Mouse (Mus musculus): Measurements from ENCODE around the gene Mrpl43. TPM values are rescaled to one million over a fixed set of nuclear protein-coding genes. Genes with fewer than 3 reads are reported as not detected.
"Not testable (repeated sequence)": the region's sequence is repeated elsewhere in the genome, so short reads cannot be mapped to it uniquely, and the experiment has no call there.

Gene Mrpl43
- polyA plus RNA-seq, 1 experiment from 2014 or later: 84.9 TPM

GRCm38 (mm10) chr19:45044389-45044927 lies 38.2 kb upstream of the Mrpl43 start:
- Histone ChIP-seq H3K27ac (replicated peaks) (no peak overlapping the region), H3K4me2 (no peak overlapping the region), H3K4me1 (replicated peaks) (peaks cover 33% of the 10 kb centered on the region), H3K27me3 (peaks cover 34% of the 10 kb centered on the region), H3K9ac (no peak overlapping the region), H3K36me3 (peaks cover under 1% of the 10 kb centered on the region; the same call in 1 of the 2 replicates), H3K4me3 (no peak overlapping the region), H3K9me3 (no peaks in the 10 kb centered on the region)
- 59% methylated on average over 11 of the region's 11 CpGs for WGBS
- ATAC-seq (ENCODE audit: low read depth): no peak

- Histone ChIP-seq H3K4me1 (replicated peaks) (0 out of 2 replicates have a peak, but pooled peaks cover 2% of the 10 kb centered on the region), H3K9ac (no peak overlapping the region), H3K4me3 (no peak overlapping the region), H3K4me2 (no peak overlapping the region), H3K36me3 (no peaks in the 10 kb centered on the region), H3K27me3 (peaks cover 29% of the 10 kb centered on the region), H3K27ac (replicated peaks) (no peak overlapping the region), H3K9me3 (no peaks in the 10 kb centered on the region)
- peak; percentile 8; the same call in 1 of the 2 replicates for ATAC-seq (ENCODE audit: low read depth)
- WGBS: 57% methylated on average over 13 of the region's 13 CpGs
Observed at GRCm38 (mm10) chr19:45040214-45040613, 34.0 kb upstream of the Mrpl43 start.

GRCm38 (mm10) chr19:45038198-45038597 lies 32.0 kb upstream of the Mrpl43 start:
- H3K27ac ChIP-seq (replicated peaks); ATAC-seq (ENCODE audit: low read depth); H3K9me3 ChIP-seq; H3K4me2 ChIP-seq; H3K4me3 ChIP-seq; H3K9ac ChIP-seq; H3K36me3 ChIP-seq; H3K4me1 ChIP-seq (replicated peaks): not testable (repeated sequence)
- H3K27me3 ChIP-seq: peaks cover 14% of the 10 kb centered on the region; the same call in 1 of the 2 replicates
- WGBS: 95% methylated on average over 7 of the region's 7 CpGs

GRCm38 (mm10) chr19:45036867-45037266 lies 30.6 kb upstream of the Mrpl43 start:
- peaks cover 12% of the 10 kb centered on the region; the same call in 1 of the 2 replicates for H3K27me3 ChIP-seq
- no peak for ATAC-seq (ENCODE audit: low read depth)
- no peaks in the 10 kb centered on the region for H3K36me3 ChIP-seq
- peaks cover 12% of the 10 kb centered on the region for H3K4me1 ChIP-seq (replicated peaks)
- 29% methylated on average over 16 of the region's 16 CpGs for WGBS
- no peak overlapping the region for H3K4me3 ChIP-seq
- no peak overlapping the region for H3K27ac ChIP-seq (replicated peaks)
- no peak overlapping the region for H3K9ac ChIP-seq
- no peaks in the 10 kb centered on the region for H3K9me3 ChIP-seq
- no peak overlapping the region for H3K4me2 ChIP-seq

- Histone ChIP-seq H3K36me3 (peaks cover 8% of the 10 kb centered on the region; the same call in 1 of the 2 replicates), H3K4me3 (no peak overlapping the region), H3K9me3 (no peaks in the 10 kb centered on the region), H3K9ac (0 out of 2 replicates have a peak overlapping the region, but pooled peaks have one; percentile 22), H3K27me3 (no peaks in the 10 kb centered on the region), H3K4me1 (replicated peaks) (peaks cover 38% of the 10 kb centered on the region), H3K4me2 (no peak overlapping the region), H3K27ac (replicated peaks) (no peak overlapping the region)
- no peak for ATAC-seq (ENCODE audit: low read depth)
- WGBS: 51% methylated on average over 17 of the region's 17 CpGs
Observed at GRCm38 (mm10) chr19:45032570-45033332, 26.5 kb upstream of the Mrpl43 start.

GRCm38 (mm10) chr19:45031780-45032179 lies 25.5 kb upstream of the Mrpl43 start:
- Histone ChIP-seq H3K4me2 (no peak overlapping the region), H3K4me1 (replicated peaks) (peaks cover 44% of the 10 kb centered on the region), H3K27ac (replicated peaks) (no peak overlapping the region), H3K9me3 (no peaks in the 10 kb centered on the region), H3K36me3 (peaks cover 18% of the 10 kb centered on the region), H3K4me3 (no peak overlapping the region), H3K9ac (no peak overlapping the region), H3K27me3 (no peaks in the 10 kb centered on the region)
- peak; percentile 46; the same call in 1 of the 2 replicates for ATAC-seq (ENCODE audit: low read depth)
- WGBS: 20% methylated on average over 4 of the region's 4 CpGs

- WGBS: 38% methylated on average over 20 of the region's 20 CpGs
Observed at GRCm38 (mm10) chr19:45030746-45031693, 24.8 kb upstream of the Mrpl43 start.

GRCm38 (mm10) chr19:45030111-45030510 lies 23.9 kb upstream of the Mrpl43 start:
- Histone ChIP-seq H3K27ac (replicated peaks) (no peak overlapping the region), H3K4me3 (no peak overlapping the region), H3K4me1 (replicated peaks) (peaks cover 44% of the 10 kb centered on the region), H3K9ac (no peak overlapping the region), H3K9me3 (no peaks in the 10 kb centered on the region), H3K4me2 (no peak overlapping the region), H3K27me3 (no peaks in the 10 kb centered on the region), H3K36me3 (peaks cover 34% of the 10 kb centered on the region)
- ATAC-seq (ENCODE audit: low read depth): no peak
- 37% methylated on average over 8 of the region's 8 CpGs for WGBS

More at GRCm38 (mm10) chr19:45030746-45031693, 24.8 kb upstream of the Mrpl43 start:
- Histone ChIP-seq H3K4me2 (peak overlapping the region; percentile 41), H3K9me3 (no peaks in the 10 kb centered on the region), H3K4me3 (no peak overlapping the region), H3K36me3 (peaks cover 25% of the 10 kb centered on the region), H3K27me3 (no peaks in the 10 kb centered on the region), H3K4me1 (replicated peaks) (peaks cover 44% of the 10 kb centered on the region), H3K27ac (replicated peaks) (no peak overlapping the region), H3K9ac (peak overlapping the region; percentile 22; the same call in 1 of the 2 replicates)
- peak; percentile 48 for ATAC-seq (ENCODE audit: low read depth)

GRCm38 (mm10) chr19:45029571-45029970 lies 23.3 kb upstream of the Mrpl43 start:
- Histone ChIP-seq H3K9ac (no peak overlapping the region), H3K27me3 (no peaks in the 10 kb centered on the region), H3K9me3 (no peaks in the 10 kb centered on the region), H3K4me2 (no peak overlapping the region), H3K36me3 (peaks cover 39% of the 10 kb centered on the region), H3K4me1 (replicated peaks) (peaks cover 44% of the 10 kb centered on the region), H3K4me3 (no peak overlapping the region), H3K27ac (replicated peaks) (no peak overlapping the region)
- WGBS: 56% methylated on average over 9 of the region's 9 CpGs
- no peak for ATAC-seq (ENCODE audit: low read depth)

GRCm38 (mm10) chr19:45028746-45029145 lies 22.5 kb upstream of the Mrpl43 start:
- H3K27ac ChIP-seq (replicated peaks): no peak overlapping the region
- no peaks in the 10 kb centered on the region for H3K27me3 ChIP-seq
- WGBS: 65% methylated on average over 19 of the region's 19 CpGs
- H3K36me3 ChIP-seq: peaks cover 43% of the 10 kb centered on the region
- no peak overlapping the region for H3K4me3 ChIP-seq
- no peak overlapping the region for H3K4me2 ChIP-seq
- 0 out of 2 replicates have a peak overlapping the region, but pooled peaks have one; percentile 12 for H3K9ac ChIP-seq
- peaks cover 49% of the 10 kb centered on the region for H3K4me1 ChIP-seq (replicated peaks)
- no peaks in the 10 kb centered on the region for H3K9me3 ChIP-seq
- ATAC-seq (ENCODE audit: low read depth): no peak

GRCm38 (mm10) chr19:45027848-45028247 lies 21.6 kb upstream of the Mrpl43 start:
- Histone ChIP-seq H3K4me3 (no peak overlapping the region), H3K36me3 (peaks cover 49% of the 10 kb centered on the region), H3K4me1 (replicated peaks) (peaks cover 48% of the 10 kb centered on the region), H3K27ac (replicated peaks) (no peak overlapping the region), H3K4me2 (no peak overlapping the region), H3K27me3 (no peaks in the 10 kb centered on the region), H3K9me3 (no peaks in the 10 kb centered on the region), H3K9ac (no peak overlapping the region)
- ATAC-seq (ENCODE audit: low read depth): no peak
- WGBS: 82% methylated on average over 6 of the region's 6 CpGs

Data from neural tube, embryonic 13.5 days (tissue).